Mouse (Mus musculus): ENCODE results near the gene Hdac1. TPM values are rescaled to one million over a fixed set of nuclear protein-coding genes. Genes with fewer than 3 reads are reported as not detected.

Gene Hdac1
- polyA plus RNA-seq, 1 experiment from 2014 or later: 82.1 TPM

DNA sequence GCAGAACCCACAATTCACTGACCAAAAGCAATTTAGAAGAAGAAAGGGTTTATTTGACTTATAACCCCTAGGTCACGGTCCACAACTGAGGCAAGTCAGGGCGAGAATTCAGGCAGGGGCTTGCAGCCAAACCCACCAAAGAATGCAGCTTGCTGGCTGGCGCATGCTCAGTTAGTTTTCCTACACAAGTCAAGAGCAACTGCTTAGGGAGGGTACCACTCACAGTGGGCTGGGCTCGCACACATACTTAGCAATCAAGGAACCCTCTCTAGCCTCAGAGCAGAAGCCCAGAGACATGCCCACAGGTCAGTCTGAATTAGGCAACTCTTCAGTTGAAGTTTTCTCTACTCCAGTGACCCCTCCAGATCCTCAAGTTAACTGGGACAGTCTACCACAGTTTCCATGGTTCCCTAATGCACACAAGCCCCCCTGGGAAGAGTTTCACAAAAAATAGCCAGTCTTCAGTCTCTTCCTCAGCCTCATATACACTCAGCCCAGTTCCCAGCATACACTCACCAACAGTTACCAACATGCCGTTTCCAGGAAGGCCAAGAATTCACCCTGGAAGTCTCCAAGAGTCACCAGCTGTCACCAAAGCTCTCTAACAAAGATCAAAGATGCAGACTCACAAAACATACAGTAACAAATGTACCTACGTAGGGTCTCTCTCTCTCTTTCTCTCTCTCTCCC, 31.6 kb downstream of the Hdac1 start:
- Histone ChIP-seq H3K4me3 (ENCODE audit: low read depth, low read length) (no peak overlapping the region), H3K4me2 (ENCODE audit: low read depth, low read length) (no peak overlapping the region), H3K36me3 (ENCODE audit: control insufficient read depth, insufficient read depth) (no peaks in the 10 kb centered on the region), H3K9ac (ENCODE audit: low read depth, low read length) (no peak overlapping the region), H3K27ac (ENCODE audit: low read length) (no peak overlapping the region), H3K9me3 (replicated peaks; ENCODE audit: control insufficient read depth, low read length) (no peaks in the 10 kb centered on the region), H3K27me3 (ENCODE audit: control insufficient read depth, insufficient read depth, low read depth, low read length) (peaks cover 34% of the 10 kb centered on the region), H3K4me1 (ENCODE audit: control insufficient read depth, low read depth, low read length) (peaks cover 17% of the 10 kb centered on the region)
- ATAC-seq (ENCODE audit: low read depth): no peak
- 66% methylated on average over 6 of the region's 6 CpGs for WGBS (ENCODE audit: insufficient replicate concordance)

DNA sequence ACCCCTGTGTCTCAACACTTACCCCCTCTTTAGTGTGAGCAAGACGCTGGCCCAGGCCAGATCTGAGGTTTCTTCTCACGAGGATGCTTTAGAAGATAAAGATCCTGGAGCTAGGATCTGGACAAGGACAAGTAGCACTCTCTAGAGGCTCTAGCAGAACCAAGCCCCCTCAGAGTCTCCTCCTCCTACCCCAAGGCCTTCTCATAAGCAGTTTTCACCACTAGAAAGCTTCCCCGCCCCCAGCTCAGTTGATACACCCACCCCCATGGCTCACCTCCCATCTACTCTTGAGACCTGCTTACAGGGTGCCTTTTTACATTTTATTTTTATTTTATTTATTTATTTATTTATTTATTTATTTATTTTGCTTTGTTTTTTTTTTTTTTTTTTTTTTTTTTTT, 32.9 kb downstream of the Hdac1 start:
- H3K36me3 ChIP-seq (ENCODE audit: control insufficient read depth, insufficient read depth): no peaks in the 10 kb centered on the region
- H3K9ac ChIP-seq (ENCODE audit: low read depth, low read length): no peak overlapping the region
- H3K4me2 ChIP-seq (ENCODE audit: low read depth, low read length): no peak overlapping the region
- no peak overlapping the region for H3K27ac ChIP-seq (ENCODE audit: low read length)
- no peak for ATAC-seq (ENCODE audit: low read depth)
- H3K4me1 ChIP-seq (ENCODE audit: control insufficient read depth, low read depth, low read length): peaks cover 17% of the 10 kb centered on the region
- H3K4me3 ChIP-seq (ENCODE audit: low read depth, low read length): no peak overlapping the region
- WGBS (ENCODE audit: insufficient replicate concordance): 41% methylated on average over 3 of the region's 3 CpGs
- no peaks in the 10 kb centered on the region for H3K9me3 ChIP-seq (replicated peaks; ENCODE audit: control insufficient read depth, low read length)
- H3K27me3 ChIP-seq (ENCODE audit: control insufficient read depth, insufficient read depth, low read depth, low read length): peaks cover 34% of the 10 kb centered on the region

DNA sequence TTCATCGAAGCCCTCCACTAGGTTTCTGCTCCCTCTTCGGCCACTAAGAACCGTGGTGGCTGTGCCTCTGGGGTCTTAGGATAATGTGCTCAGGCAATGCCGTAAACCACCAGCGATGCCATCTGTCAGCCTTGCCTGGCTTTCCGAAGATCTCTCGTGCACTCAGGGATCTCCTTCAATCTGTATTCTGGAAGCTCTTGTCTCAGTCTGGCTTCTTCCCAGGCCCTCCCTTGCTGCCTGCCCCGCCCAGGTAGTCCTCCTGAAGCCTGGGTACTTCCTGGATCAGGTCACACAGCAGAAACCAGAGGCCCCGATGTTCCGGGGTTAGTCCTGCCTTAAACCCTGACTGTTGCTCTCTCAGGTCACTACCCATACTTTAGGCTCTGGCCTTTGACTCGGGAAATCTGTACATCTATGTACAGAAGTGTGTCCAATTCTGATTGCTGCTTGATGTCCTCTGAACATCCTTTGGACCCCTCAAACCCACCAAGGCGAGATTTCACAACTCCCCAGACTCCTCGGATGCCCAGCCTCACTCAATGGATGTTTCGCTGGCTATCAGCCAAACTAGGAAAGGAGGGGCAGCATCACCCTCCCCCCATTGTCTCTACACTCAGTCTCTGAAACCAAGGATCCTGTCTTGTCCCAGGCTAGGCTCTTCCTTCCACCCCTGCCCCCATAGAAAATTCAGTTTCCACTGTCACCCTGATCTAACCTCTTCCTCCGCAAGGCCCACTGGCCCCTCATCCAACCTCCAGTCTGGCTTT, 33.5 kb downstream of the Hdac1 start:
- Histone ChIP-seq H3K9ac (ENCODE audit: low read depth, low read length) (no peak overlapping the region), H3K4me2 (ENCODE audit: low read depth, low read length) (no peak overlapping the region), H3K27me3 (ENCODE audit: control insufficient read depth, insufficient read depth, low read depth, low read length) (peaks cover 34% of the 10 kb centered on the region), H3K36me3 (ENCODE audit: control insufficient read depth, insufficient read depth) (no peaks in the 10 kb centered on the region), H3K4me1 (ENCODE audit: control insufficient read depth, low read depth, low read length) (peaks cover 12% of the 10 kb centered on the region), H3K27ac (ENCODE audit: low read length) (no peak overlapping the region), H3K4me3 (ENCODE audit: low read depth, low read length) (no peak overlapping the region), H3K9me3 (replicated peaks; ENCODE audit: control insufficient read depth, low read length) (no peaks in the 10 kb centered on the region)
- ATAC-seq (ENCODE audit: low read depth): no peak
- WGBS (ENCODE audit: insufficient replicate concordance): 51% methylated on average over 15 of the region's 15 CpGs

DNA sequence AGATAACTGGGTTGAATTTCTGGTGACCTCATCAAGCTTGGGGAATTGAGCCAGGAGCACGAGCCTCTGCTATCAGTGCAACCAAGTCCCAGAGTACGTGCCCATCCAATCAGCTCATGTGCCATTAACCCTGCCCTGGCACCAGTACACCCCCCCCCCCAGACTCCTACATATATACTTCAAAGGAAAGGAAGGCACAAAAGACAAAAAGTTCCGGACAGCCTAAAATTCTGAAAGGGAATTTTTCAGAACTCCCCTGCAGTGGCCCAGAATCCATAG, 34.3 kb downstream of the Hdac1 start:
- WGBS (ENCODE audit: insufficient replicate concordance): 45% methylated on average over 3 of the region's 3 CpGs
- Histone ChIP-seq H3K9ac (ENCODE audit: low read depth, low read length) (no peak overlapping the region), H3K4me3 (ENCODE audit: low read depth, low read length) (no peak overlapping the region), H3K9me3 (replicated peaks; ENCODE audit: control insufficient read depth, low read length) (no peaks in the 10 kb centered on the region), H3K27me3 (ENCODE audit: control insufficient read depth, insufficient read depth, low read depth, low read length) (peaks cover 25% of the 10 kb centered on the region), H3K4me1 (ENCODE audit: control insufficient read depth, low read depth, low read length) (peaks cover 3% of the 10 kb centered on the region), H3K36me3 (ENCODE audit: control insufficient read depth, insufficient read depth) (no peaks in the 10 kb centered on the region), H3K27ac (ENCODE audit: low read length) (no peak overlapping the region), H3K4me2 (ENCODE audit: low read depth, low read length) (no peak overlapping the region)
- no peak for ATAC-seq (ENCODE audit: low read depth)

DNA sequence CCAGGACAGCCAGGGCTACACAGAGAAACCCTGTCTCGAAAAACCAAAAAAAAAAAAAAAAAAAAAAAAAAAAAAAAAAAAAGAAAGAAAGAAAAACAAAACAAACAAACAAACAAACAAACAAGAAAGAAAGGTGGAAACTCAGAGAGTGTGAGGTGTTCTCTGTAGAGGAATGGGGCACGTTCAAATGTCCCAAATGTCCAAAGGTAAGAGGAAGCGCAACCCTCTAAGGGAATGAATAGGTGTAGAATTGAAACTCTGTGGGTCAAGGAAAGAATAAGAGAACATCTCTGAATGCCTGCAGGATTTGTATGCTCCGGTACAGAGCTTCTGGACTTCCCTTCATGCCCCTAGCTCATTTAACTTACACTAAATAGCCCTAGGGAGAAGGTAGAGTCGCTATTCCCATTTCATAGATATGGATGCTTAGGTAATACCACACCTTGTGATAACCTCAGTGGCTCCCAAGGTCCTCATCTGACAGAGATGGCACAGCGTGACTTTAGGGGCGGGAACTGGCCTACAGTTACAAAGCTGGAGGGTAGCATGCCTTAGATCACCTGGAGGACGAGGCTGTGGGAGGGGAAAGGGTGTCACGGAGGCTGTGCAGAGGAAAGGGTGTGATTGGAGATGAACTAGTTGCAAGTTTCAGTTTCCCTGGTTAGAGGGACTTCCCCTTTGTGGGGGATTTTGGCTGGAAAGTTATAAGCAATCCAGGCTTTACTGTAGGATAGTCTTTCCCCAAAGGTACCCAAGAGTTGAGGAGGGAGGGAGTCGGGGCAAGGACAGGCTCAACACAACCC, 34.9 kb downstream of the Hdac1 start:
- ATAC-seq (ENCODE audit: low read depth): no peak
- H3K4me2 ChIP-seq (ENCODE audit: low read depth, low read length): no peak overlapping the region
- no peaks in the 10 kb centered on the region for H3K36me3 ChIP-seq (ENCODE audit: control insufficient read depth, insufficient read depth)
- WGBS (ENCODE audit: insufficient replicate concordance): 47% methylated on average over 9 of the region's 10 CpGs
- H3K27ac ChIP-seq (ENCODE audit: low read length): no peak overlapping the region
- no peak overlapping the region for H3K4me3 ChIP-seq (ENCODE audit: low read depth, low read length)
- H3K9ac ChIP-seq (ENCODE audit: low read depth, low read length): no peak overlapping the region
- peaks cover 20% of the 10 kb centered on the region for H3K27me3 ChIP-seq (ENCODE audit: control insufficient read depth, insufficient read depth, low read depth, low read length)
- H3K9me3 ChIP-seq (replicated peaks; ENCODE audit: control insufficient read depth, low read length): no peaks in the 10 kb centered on the region
- no peaks in the 10 kb centered on the region; the same call in 1 of the 2 replicates for H3K4me1 ChIP-seq (ENCODE audit: control insufficient read depth, low read depth, low read length)

DNA sequence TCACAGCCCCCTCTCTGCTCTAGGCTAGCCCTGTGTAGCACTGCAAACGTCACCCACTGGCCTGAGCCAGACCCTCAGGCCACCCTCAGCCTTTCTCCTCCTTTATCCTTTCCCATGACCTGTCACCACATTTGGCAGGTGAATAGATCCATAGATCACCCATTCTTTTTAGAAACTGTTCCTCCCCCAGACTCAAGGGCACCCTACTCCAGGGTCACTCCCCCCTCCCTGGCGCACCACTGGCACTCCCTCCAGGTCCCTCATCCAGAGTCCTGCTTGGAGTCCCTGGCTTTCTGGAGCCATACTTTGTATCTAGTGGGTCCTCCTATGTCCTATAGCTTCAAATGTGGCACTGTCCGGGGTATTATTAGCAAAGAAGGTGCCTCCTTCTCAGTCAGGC, 37.0 kb downstream of the Hdac1 start:
- Histone ChIP-seq H3K9me3 (replicated peaks; ENCODE audit: control insufficient read depth, low read length) (no peaks in the 10 kb centered on the region), H3K27me3 (ENCODE audit: control insufficient read depth, insufficient read depth, low read depth, low read length) (no peaks in the 10 kb centered on the region; the same call in 1 of the 2 replicates), H3K27ac (ENCODE audit: low read length) (no peak overlapping the region), H3K4me2 (ENCODE audit: low read depth, low read length) (no peak overlapping the region), H3K4me1 (ENCODE audit: control insufficient read depth, low read depth, low read length) (peaks cover 6% of the 10 kb centered on the region), H3K9ac (ENCODE audit: low read depth, low read length) (no peak overlapping the region), H3K36me3 (ENCODE audit: control insufficient read depth, insufficient read depth) (no peaks in the 10 kb centered on the region), H3K4me3 (ENCODE audit: low read depth, low read length) (no peak overlapping the region)
- no peak for ATAC-seq (ENCODE audit: low read depth)
- 70% methylated on average over 3 of the region's 3 CpGs for WGBS (ENCODE audit: insufficient replicate concordance)

DNA sequence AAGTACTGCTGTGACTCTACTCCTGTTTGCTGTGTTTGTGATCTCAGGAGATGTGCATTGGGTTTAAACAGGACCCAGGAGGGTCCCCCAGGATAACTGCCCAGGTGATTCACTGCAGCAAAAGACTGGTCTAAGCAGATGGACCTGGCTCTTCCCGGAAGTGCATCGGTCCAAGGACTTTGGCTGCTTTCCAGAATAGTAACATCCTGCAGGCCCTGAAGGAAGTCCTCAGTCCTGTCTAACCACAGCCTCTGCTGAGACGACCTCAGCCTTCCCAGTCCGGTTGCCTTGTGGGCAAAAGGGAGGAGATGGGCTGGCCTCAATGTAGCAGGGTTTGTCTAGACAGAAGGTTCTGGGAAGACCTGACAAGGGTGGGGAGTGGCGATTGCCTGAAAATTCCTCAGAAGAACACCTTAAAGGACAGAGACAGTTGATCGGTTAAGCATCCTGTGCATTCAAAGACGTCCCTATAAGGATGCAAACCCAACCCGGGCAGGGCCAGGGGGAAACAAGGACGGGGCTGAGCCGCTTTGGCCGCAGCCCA, 39.5 kb downstream of the Hdac1 start:
- peaks cover 11% of the 10 kb centered on the region for H3K4me1 ChIP-seq (ENCODE audit: control insufficient read depth, low read depth, low read length)
- no peak overlapping the region for H3K9ac ChIP-seq (ENCODE audit: low read depth, low read length)
- no peaks in the 10 kb centered on the region for H3K36me3 ChIP-seq (ENCODE audit: control insufficient read depth, insufficient read depth)
- H3K4me3 ChIP-seq (ENCODE audit: low read depth, low read length): no peak overlapping the region
- H3K9me3 ChIP-seq (replicated peaks; ENCODE audit: control insufficient read depth, low read length): no peaks in the 10 kb centered on the region
- no peak for ATAC-seq (ENCODE audit: low read depth)
- H3K27me3 ChIP-seq (ENCODE audit: control insufficient read depth, insufficient read depth, low read depth, low read length): no peaks in the 10 kb centered on the region
- no peak overlapping the region for H3K4me2 ChIP-seq (ENCODE audit: low read depth, low read length)
- no peak overlapping the region for H3K27ac ChIP-seq (ENCODE audit: low read length)
- WGBS (ENCODE audit: insufficient replicate concordance): 43% methylated on average over 11 of the region's 11 CpGs

DNA sequence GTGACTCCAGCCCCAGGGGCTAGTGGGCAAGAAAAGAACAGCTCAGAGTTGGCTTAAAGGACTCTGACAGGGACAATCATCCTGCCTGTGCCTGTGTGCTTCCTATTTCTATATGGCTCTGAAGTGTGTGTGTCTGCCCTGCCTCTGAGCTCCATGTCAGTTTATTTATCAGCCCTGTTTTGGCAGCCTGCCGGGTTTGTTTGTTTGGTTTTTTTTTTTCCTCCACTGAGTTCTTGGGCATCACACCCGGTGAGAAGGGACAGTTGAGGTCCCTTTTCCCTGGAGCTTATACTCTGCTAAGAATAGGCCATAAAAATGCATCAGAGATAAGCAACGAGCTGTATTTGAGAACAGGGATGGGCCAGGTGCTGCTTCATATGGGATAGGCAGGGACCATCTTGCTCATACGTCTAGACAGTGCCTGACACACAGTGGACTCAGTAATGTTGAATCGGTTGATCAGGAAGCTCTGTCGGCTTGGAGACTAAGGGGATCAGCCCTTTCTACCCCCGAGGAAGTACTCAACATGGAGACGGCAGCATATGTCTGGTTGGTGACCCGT, 40.1 kb downstream of the Hdac1 start:
- Histone ChIP-seq H3K4me2 (ENCODE audit: low read depth, low read length) (no peak overlapping the region), H3K27ac (ENCODE audit: low read length) (no peak overlapping the region), H3K27me3 (ENCODE audit: control insufficient read depth, insufficient read depth, low read depth, low read length) (no peaks in the 10 kb centered on the region), H3K4me1 (ENCODE audit: control insufficient read depth, low read depth, low read length) (peaks cover 11% of the 10 kb centered on the region), H3K9me3 (replicated peaks; ENCODE audit: control insufficient read depth, low read length) (no peaks in the 10 kb centered on the region), H3K9ac (ENCODE audit: low read depth, low read length) (no peak overlapping the region), H3K36me3 (ENCODE audit: control insufficient read depth, insufficient read depth) (no peaks in the 10 kb centered on the region), H3K4me3 (ENCODE audit: low read depth, low read length) (no peak overlapping the region)
- WGBS (ENCODE audit: insufficient replicate concordance): 26% methylated on average over 9 of the region's 9 CpGs
- ATAC-seq (ENCODE audit: low read depth): no peak
